Mouse (Mus musculus) ES-E14 (cell line): ENCODE results near the gene Slc25a47. TPM values are rescaled to one million over a fixed set of nuclear protein-coding genes. Genes with fewer than 3 reads are reported as not detected.

Experiments
- DNase-seq: peaks from one replicate; pipeline ENCODE4 v3.0.0-alpha.2; 2013; ENCODE audit warnings: low read depth, low spot score
- H3K27ac ChIP-seq: 2 replicates; pipeline ENCODE4 v1.5.1; 2012; ENCODE audit warnings: low read depth, mild to moderate bottlenecking, low read length, moderate library complexity, mixed read lengths; ENCODE audit not compliant: poor library complexity, insufficient read depth, severe bottlenecking
- H3K36me3 ChIP-seq: 2 replicates; pipeline ENCODE4 v1.6.1; 2012; ENCODE audit warnings: mild to moderate bottlenecking, low read length, moderate library complexity, mixed read lengths; ENCODE audit not compliant: control insufficient read depth, poor library complexity, insufficient read depth, severe bottlenecking
- H3K4me1 ChIP-seq, 2 experiments: fragments of 150-350 bp in 1 of 2; sonication (generic) in 1 of 2; 2 replicates each; pipeline ENCODE4 v1.6.1; 2012; ENCODE audit warnings: low read length in 2 of 2, mild to moderate bottlenecking in 1 of 2, mixed read lengths in 1 of 2; ENCODE audit not compliant: control insufficient read depth in 2 of 2, insufficient read depth in 2 of 2, poor library complexity in 1 of 2
- H3K4me3 ChIP-seq, 2 experiments: fragments of 150-350 bp in 1 of 2; sonication (generic) in 1 of 2; 2 replicates each; pipeline ENCODE4 v1.5.1; 2012; ENCODE audit warnings: low read length in 2 of 2, low read depth in 1 of 2, mild to moderate bottlenecking in 1 of 2, mixed read lengths in 1 of 2; ENCODE audit not compliant: insufficient read depth in 1 of 2, poor library complexity in 1 of 2, severe bottlenecking in 1 of 2
- H3K9ac ChIP-seq: 2 replicates; pipeline ENCODE4 v1.6.1; 2012; ENCODE audit warnings: low read depth, mild to moderate bottlenecking, low read length, mixed read lengths; ENCODE audit not compliant: poor library complexity, insufficient read depth, severe bottlenecking
- H3K9me3 ChIP-seq: fragments of 150-350 bp; sonication (generic); 2 replicates; pipeline ENCODE4 v1.6.1; 2012; ENCODE audit warnings: low read depth, mild to moderate bottlenecking, low read length; ENCODE audit not compliant: control insufficient read depth, insufficient read depth
- CHD2 ChIP-seq: IDR thresholded peaks from 2 replicates; pipeline ENCODE4 v1.6.1; 2014; ENCODE audit warnings: mild to moderate bottlenecking, low read depth, low read length, inconsistent platforms
- HCFC1 ChIP-seq: IDR thresholded peaks from 2 replicates; pipeline ENCODE4 v1.6.1; 2012; ENCODE audit warnings: low read length, inconsistent platforms, borderline replicate concordance; ENCODE audit not compliant: insufficient read depth
- MAFK ChIP-seq: IDR thresholded peaks from 2 replicates; pipeline ENCODE4 v1.6.1; 2014; ENCODE audit warnings: mild to moderate bottlenecking, low read depth, low read length, inconsistent platforms; ENCODE audit not compliant: insufficient read depth
- ZC3H11A ChIP-seq: IDR thresholded peaks from 2 replicates; pipeline ENCODE4 v1.6.1; 2012; ENCODE audit warnings: low read depth, mild to moderate bottlenecking, inconsistent platforms, low read length, borderline replicate concordance
- ZNF384 ChIP-seq: IDR thresholded peaks from 2 replicates; pipeline ENCODE4 v1.6.1; 2012; ENCODE audit warnings: low read depth, low read length, inconsistent platforms
- in situ Hi-C, 2 experiments: fragments of 600-800 bp; cut with MboI; formaldehyde crosslinking; loops; one replicate each; pipeline ENCODE4 v1.15.1; 2025; ENCODE audit warnings: low sequenced_read_pairs in 2 of 2, inconsistent platforms in 1 of 2; ENCODE audit not compliant: unreplicated experiment in 2 of 2
- total RNA-seq: library from RNA; depleted of rRNA; stranded (reverse); fragments of 300-350 nt; gene quantifications from 2 replicates; pipeline ENCODE4 v1.2.3, GENCODE M21; 2012

Slc25a47 gene
- total RNA-seq, 1 experiment = 8.1 TPM

DNA sequence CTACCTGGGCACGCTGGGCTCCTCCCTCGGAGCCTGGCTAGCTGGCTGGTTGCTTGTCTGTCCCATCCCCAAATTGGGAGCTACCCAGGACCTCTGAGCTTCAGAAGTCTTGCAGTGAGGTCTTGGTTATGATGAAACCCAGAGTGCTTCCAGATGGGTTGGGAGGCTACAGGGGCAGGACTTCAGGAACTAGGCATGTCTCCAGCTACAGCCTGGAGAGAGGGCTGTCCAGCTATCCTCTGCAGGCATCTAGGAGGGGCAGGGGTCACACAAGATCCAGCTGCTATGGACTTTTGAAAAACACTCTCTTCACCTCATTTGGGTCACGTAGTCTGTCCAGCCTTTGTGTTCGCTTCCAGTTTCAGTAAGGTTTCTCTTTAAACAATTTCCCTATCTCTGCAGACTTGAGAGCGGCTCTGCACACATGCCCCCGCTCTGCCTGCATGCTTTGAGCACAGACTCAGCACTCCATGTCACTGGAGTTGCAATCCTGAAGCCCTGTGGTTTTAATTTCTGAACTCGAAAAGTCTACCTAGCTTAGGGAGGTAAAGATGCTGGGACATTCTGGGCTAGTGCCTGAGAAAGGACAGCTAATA lies 21.8 kb downstream of the Slc25a47 start:
- no peak for DNase-seq
- peaks cover 16% of the 10 kb centered on the region for H3K36me3 ChIP-seq
- no peaks in the 10 kb centered on the region for H3K9me3 ChIP-seq
- H3K27ac ChIP-seq = no peak overlapping the region
- peaks cover 0 to 2% of the 10 kb centered on the region in 2 experiments; a peak in 1 of 4 replicates for H3K4me1 ChIP-seq
- TF ChIP-seq CHD2 = no peak
- no peak for TF ChIP-seq ZC3H11A
- TF ChIP-seq ZNF384 = no peak
- no peak for TF ChIP-seq HCFC1
- no peak for TF ChIP-seq MAFK
- H3K9ac ChIP-seq = no peak overlapping the region
- in situ Hi-C loops = no loop called here
- no peak overlapping the region for H3K4me3 ChIP-seq

DNA sequence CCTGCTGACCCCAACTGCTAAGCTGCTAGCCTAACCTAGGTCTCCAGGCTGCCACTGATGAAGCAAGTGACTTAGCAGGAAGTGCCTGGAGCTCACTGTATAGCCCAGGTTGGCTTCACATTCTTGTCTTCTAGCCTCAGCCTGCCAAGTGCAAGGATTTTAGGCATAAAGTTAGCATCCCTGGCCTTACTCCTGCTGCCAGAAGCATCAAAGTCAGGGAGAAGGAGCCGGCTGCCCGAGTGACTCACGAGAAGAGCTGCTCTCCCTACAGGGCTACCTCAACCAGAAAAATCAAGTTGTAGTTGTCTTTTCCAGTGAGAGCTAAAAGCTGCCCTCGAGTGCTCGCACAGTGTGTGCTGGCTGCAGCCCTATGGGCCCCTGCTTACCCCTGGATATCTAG lies 22.6 kb downstream of the Slc25a47 start:
- Histone ChIP-seq H3K9me3 (no peaks in the 10 kb centered on the region), H3K4me3 (no peak overlapping the region), H3K4me1 (no peaks in the 10 kb centered on the region), H3K9ac (no peak overlapping the region), H3K27ac (no peak overlapping the region), H3K36me3 (peaks cover 20% of the 10 kb centered on the region)
- DNase-seq = no peak
- TF ChIP-seq HCFC1 (no peak), ZC3H11A (no peak), MAFK (no peak), ZNF384 (no peak), CHD2 (no peak)
- in situ Hi-C loops = no loop called here

DNA sequence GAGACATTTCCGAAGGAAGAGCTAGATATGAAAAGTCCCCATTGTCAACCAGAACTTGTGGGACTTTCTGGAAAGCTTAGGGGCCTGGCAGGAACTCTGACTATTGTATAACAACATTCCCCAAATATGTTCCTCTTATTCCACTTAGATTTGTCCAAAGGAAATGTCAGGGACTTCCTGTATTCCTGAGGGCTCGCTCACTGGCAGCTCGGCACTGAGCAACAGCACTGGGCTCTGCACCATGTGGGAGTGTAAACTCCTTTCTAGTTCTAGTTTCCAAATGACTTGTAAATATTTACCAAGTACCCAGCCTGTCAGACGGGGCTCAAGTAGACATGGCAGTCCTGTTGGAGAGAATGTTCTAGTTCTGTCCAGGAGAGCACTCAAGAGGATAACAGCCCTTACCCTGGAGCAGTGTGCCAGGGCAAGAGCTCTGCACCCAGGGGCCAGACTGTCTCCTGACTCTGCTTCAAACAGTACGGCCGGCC lies 29.2 kb downstream of the Slc25a47 start:
- TF ChIP-seq HCFC1 = no peak
- H3K36me3 ChIP-seq = peaks cover 67% of the 10 kb centered on the region
- H3K9ac ChIP-seq = no peak overlapping the region
- in situ Hi-C loops = no loop called here
- H3K4me3 ChIP-seq = no peak overlapping the region
- no peak overlapping the region for H3K27ac ChIP-seq
- DNase-seq = no peak
- no peaks in the 10 kb centered on the region for H3K4me1 ChIP-seq
- no peaks in the 10 kb centered on the region for H3K9me3 ChIP-seq

DNA sequence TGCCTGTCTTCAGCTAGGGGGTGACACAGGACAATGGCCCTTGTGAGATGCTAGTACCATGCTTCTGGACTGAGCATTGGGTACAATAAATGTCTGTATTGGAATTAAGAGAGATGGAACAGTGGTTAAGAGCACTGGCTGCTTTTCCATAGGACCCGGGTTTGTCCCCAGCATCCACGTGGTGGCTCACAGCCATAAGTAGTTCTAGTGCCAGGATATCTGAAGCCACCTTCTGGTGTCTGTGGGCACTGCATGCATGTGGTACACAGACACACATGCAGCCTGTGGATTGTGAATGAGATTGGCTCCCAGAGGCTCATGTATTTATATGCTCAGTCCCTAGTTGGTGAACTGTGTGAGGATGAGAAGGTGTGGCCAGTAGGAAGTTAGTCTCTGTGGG lies 33.7 kb downstream of the Slc25a47 start:
- H3K27ac ChIP-seq = no peak overlapping the region
- in situ Hi-C loops = no loop called here
- H3K36me3 ChIP-seq = peaks cover 48% of the 10 kb centered on the region
- H3K9me3 ChIP-seq = no peaks in the 10 kb centered on the region
- no peaks in the 10 kb centered on the region for H3K4me1 ChIP-seq
- no peak for DNase-seq
- TF ChIP-seq HCFC1 (no peak), MAFK (no peak), CHD2 (no peak), ZC3H11A (no peak), ZNF384 (no peak)
- no peak overlapping the region for H3K9ac ChIP-seq
- H3K4me3 ChIP-seq = no peak overlapping the region

DNA sequence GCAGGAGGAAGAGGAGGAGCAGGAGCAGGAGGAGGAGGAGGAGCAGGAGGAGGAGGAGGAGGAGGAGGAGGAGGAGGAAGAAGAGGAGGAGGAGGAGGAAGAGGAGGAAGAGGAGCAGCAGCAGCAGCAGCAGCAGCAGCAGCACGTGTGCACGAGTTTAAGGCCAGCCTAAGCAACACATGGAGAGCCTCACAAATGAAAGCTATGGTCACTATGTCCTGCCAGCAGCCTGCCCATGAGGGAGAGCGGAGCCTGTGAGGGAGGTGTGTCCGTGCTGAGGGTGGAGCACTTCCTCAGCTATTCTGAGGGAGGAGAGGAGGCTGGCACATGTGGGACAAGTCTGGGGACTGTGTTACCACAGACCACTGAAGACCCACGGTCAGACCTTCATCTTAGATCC lies 37.3 kb downstream of the Slc25a47 start:
- H3K4me3 ChIP-seq = no peak overlapping the region
- no peaks in the 10 kb centered on the region for H3K4me1 ChIP-seq
- no peak overlapping the region for H3K9ac ChIP-seq
- no peak overlapping the region for H3K27ac ChIP-seq
- DNase-seq = no peak
- no peaks in the 10 kb centered on the region for H3K9me3 ChIP-seq
- TF ChIP-seq MAFK (no peak), ZC3H11A (no peak), ZNF384 (no peak), HCFC1 (no peak), CHD2 (no peak)
- in situ Hi-C loops = no loop called here
- peaks cover 29% of the 10 kb centered on the region for H3K36me3 ChIP-seq
